Mouse (Mus musculus): ENCODE measurements at regions not wholly inside any gene's neighbourhood (a gene's known extent, or its start where the extent isn't known, plus 50 kb on each side); places are given as distances from the start of the nearest gene placed in this dataset.

GRCm38 (mm10) chr2:61100854-61101253 is 137.9 kb upstream of the Rbms1 start:
- in situ Hi-C loops (cut with MboI) = no loop called here

- in situ Hi-C loops (cut with MboI) = no loop called here
Measured at GRCm38 (mm10) chr2:61088501-61088900, 125.5 kb upstream of the Rbms1 start.

GRCm38 (mm10) chr2:61084835-61085234 is 121.8 kb upstream of the Rbms1 start:
- in situ Hi-C loops (cut with MboI) = no loop called here

- in situ Hi-C loops (cut with MboI) = no loop called here
Measured at GRCm38 (mm10) chr2:61083100-61083499, 120.1 kb upstream of the Rbms1 start.

DNA sequence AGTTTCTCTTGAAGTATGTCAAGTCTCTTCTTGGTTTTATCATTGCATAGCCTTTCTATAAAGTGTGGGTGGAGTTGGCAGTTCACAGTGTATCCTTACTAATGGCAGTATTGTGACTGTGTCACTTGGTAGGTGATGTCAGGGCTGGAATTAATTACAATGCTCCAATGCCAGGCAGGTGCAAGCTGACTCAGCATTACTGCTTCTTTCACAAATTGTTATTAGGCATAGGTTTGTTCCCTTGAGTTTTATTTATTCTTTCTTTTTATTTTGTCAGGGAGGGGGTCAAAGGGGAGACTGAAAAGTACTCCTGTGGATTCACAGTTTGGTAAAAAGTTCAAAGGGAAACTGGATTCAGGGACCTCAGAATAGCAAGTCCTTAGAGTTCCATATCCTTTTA is 119.6 kb upstream of the Rbms1 start:
- in situ Hi-C loops (cut with MboI) = no loop called here

DNA sequence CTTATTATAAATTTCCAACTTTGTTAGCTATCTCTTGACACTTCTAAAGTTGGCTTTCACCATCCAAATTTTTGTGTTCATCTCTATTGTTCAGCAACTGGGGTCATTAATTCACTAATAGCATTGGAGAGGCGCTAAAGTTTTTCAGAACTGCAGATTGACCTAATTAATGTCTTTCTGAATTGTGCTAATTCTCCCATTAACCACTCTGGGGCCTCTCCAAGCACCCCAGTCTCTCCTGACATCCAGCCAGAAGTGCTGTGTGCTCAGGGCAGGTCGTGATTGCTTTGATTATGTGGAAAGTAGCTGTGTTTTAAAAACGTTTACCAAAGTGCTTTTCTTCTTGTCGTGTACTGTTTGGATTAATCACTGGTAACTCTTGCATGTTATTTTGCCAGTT is 117.0 kb upstream of the Rbms1 start:
- in situ Hi-C loops (cut with MboI) = no loop called here

GRCm38 (mm10) chr2:61071025-61071424 is 108.0 kb upstream of the Rbms1 start:
- in situ Hi-C loops (cut with MboI) = no loop called here

DNA sequence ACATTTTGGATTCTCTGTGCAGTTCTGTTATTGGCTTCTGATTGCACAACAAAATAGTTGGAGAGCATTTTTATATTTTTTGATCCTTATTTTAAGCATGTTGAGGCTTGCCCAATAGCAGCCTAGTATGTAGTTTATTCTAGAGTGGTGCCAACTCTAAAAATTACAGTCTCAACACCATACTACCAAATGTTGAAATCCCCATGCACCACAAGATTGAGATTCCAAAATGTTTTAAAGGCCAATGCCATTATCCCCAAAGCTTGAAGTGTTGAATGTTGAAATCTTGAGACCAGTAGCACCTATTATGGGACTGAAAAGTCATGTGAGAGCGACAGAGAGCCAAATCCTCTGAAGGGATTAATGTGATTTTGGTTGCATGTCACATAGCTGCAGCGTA is 104.9 kb upstream of the Rbms1 start:
- in situ Hi-C loops (cut with MboI) = no loop called here

DNA sequence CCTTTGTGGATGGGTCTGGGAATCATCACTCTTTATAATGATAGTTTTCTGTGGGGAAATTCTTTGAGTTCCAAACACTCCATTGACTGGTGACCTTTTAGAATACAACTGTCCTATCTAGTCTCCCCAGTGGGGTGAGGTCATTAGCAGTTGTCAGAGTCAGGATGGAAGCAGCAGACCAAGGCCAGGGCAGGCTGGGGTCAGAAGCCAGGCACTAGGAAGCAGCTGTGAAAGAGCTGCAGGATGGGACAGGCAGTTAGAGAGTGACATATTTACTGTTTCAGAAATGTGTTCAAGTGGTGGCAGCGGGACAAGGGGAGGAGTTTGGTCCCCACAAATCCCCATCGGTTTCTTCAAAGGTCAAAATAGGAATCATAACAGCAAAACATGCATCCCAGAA is 99.1 kb upstream of the Rbms1 start:
- in situ Hi-C loops (cut with MboI) = no loop called here

GRCm38 (mm10) chr2:61060906-61061305 is 97.9 kb upstream of the Rbms1 start:
- in situ Hi-C loops (cut with MboI) = no loop called here

- in situ Hi-C loops (cut with MboI) = no loop called here
Measured at GRCm38 (mm10) chr2:61058545-61059235, 95.7 kb upstream of the Rbms1 start.

DNA sequence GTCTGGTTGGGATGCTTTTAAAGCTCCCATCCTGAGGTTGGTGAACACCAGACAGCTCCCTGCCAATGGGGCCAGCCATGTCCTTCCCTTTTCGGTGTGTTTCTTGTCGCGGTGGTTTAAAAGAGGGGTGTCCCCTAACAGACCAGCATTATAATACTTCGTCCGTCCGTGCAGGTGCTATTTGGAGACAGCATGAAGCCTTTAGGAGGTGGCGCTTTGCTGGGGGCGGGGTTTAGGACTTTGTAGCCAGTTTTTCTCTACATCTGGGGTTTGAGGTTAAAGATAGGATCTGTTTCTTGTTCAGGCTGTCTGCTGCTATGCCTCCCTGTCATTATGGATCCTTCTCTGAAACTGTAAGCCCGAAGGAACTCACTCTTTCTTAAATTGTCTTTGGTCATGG is 89.3 kb upstream of the Rbms1 start:
- in situ Hi-C loops (cut with MboI) = no loop called here

- in situ Hi-C loops (cut with MboI) = no loop called here
Measured at GRCm38 (mm10) chr2:61051808-61052207, 88.8 kb upstream of the Rbms1 start.

DNA sequence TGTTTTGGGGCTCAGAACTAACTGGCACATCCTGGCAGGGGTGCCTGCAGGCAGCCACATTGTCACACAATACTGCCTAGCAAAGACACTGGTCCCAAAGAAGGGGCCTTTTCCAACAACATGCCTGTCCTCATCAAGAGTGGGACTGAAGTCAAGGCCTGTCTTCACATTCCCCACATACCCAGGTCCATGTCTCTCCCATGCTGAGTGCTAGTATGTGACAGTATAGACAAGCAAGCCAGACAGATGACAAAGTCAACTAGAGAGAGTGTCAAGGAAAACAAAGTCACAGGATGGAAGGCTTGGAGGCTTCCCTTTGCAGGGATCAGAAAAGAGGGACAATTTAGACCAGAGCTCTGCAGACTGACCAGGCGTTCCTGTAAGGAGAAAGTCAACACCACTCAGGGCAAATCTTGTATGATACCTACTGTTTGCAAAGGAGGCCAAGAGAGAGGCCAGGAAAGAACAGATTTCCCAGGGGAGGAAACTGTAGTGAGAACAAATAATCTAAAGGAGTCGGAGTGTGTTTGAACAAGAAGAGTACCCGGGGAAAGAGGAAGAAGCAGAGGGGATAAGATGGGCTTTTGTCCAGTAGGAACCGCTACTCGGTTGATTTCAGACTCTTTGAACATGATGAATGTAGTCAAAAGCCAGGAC is 83.2 kb upstream of the Rbms1 start:
- in situ Hi-C loops (cut with MboI) = no loop called here

- in situ Hi-C loops (cut with MboI) = no loop called here
Measured at GRCm38 (mm10) chr2:61045467-61045866, 82.5 kb upstream of the Rbms1 start.

DNA sequence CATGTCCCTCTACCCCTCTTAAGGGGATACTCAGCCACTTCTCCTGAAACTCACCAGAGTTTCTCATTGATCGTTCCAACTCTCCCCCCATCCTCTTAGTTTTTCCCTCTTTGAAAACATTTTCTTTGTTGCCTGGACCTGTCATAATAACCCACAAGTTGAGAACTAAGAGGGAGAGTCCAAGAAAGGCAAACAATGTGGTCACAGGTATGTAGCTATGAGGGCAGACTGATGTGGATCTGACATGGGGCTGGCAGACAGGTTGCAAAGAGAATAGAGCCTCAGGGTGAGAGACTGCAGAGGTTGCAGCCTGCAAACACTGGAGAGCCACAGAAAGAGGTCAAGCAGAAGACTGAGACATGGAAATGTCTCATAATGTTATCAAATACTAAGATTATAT is 69.9 kb upstream of the Rbms1 start:
- in situ Hi-C loops (cut with MboI) = no loop called here

GRCm38 (mm10) chr2:61029706-61030105 is 66.7 kb upstream of the Rbms1 start:
- in situ Hi-C loops (cut with MboI) = no loop called here

DNA sequence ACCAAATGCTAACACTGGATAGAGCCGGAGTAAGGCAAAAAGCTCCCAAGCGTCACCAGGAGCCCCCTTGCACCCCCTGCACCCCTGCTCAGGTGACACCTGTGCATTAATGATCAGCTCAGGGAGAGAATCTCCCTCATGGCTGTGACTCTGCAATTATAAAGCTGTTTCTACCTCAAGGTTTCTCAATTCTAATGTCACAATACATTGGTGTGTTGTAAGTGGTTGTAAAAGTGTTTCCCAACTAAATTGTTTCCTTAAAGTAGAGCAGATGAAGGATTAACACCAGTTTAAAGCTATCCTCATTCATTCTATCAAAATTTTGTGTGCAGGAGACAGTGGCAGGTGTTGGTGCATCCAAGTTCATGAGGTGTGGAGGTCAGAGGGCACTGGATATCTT is 65.6 kb upstream of the Rbms1 start:
- in situ Hi-C loops (cut with MboI) = no loop called here

GRCm38 (mm10) chr2:61027686-61028085 is 64.7 kb upstream of the Rbms1 start:
- in situ Hi-C loops (cut with MboI) = no loop called here

DNA sequence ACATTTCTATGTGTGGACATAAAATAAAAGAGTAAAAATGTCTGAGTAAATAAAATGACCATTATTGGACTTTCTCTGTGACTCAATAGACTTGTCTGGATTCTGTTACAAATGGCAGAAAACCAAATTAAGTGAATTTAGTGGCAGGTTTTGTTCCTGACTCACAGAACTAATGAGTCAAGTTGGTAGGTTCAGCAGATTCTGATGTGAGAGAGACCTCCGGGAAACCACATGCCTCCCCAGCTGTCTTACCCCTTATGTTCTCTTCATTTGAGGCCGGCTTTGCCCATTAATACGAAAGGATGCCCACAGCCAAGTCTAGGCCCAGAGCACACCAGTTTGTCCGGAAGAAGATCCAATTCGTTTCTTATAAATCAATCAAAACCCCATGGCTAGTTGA is 59.4 kb upstream of the Rbms1 start:
- in situ Hi-C loops (cut with MboI) = no loop called here

DNA sequence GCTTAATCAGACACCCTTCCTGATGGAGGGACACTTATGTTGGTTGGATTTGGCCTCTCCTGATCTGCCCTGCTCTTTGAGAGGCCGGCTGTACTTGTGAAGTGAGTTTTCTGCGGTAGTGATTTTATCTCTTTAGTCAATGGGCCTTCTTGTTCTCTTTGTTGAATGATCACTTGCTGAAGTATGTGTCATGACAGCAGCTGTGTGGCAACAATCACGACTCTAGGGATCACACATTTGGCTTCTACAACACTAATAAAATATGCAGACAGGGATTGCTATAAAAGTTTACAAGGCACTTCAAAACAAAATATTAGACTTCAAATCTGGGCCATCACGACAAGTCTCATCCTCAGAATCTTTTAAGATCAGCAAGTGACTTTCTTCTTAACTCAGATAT is 57.8 kb upstream of the Rbms1 start:
- in situ Hi-C loops (cut with MboI) = no loop called here

DNA sequence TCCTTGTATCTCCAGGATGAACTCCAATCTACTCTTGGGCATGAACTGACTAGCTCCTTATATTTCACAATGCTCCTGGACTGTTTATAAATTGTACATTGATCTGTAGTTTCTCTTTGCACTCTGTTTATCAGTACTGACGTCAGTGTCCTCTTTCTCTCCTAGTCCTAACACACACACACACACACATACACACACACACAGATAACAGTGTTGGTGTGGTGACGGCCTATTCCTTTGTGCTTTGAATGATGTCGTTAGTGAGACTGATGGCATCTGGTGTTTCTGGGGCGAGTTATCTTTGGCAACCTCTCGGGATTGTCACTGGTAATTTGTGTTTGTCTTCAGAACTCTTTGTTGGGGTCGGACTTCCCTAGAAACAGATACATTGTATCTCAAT is 50.0 kb upstream of the Rbms1 start:
- in situ Hi-C loops (cut with MboI) = no loop called here

All from mature B cell (primary cell).